Comparison of ENCODE assay signal across 8 mouse cellular contexts in the genomic region with DNA sequence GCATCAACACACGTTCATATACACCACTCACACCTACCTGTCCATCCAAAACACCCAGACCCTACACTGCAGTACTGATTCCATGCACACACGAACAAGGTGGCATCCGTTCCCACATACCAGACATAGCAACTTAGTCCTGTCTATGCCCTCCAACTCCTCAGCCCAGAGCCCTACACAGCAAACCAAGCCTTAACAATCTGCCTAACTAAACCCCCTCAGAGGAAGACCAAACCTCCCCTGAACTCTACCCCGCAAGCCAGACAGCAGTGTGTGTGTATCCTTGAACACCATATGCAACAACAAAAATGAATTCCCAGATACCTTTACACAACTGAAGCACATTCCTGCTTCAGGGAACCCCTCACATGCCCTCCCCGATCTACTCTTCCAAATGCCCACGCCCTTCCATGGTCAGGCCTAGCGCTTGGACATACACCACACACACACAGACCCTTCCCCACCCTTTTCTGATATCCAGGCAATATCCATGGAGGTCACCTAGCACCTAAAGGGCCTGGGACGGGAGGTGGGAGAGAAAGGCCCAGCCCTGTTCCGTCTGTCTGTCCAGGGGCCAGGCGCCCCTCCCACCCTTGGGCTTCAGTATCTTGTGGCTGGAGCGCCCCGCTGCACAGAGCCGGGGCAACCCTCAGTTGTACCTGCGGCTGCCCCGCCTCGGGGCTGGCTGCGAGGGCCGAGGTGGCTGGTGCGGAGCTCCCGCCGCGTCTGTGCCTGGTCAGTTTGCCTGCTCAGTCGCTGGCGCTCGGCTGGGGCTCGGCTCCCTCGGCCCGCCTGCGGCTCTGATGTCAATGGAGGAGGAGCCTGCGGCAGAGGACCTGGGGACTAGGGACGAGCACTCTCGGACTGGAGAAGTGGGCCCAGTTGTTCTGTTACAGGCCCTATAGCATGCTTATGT. TPM values are rescaled to one million over a fixed set of nuclear protein-coding genes. Genes with fewer than 3 reads are reported as not detected.
A peak's percentile ranks its signal among the peaks of the same experiment; 100 is the strongest.
DNase-seq lines count a peak whose midpoint lies in the region; ATAC-seq and TF ChIP-seq lines count a peak whose summit lies in the region.

Gene Camk1 (minus strand): TSS at position 808 of the 916 bp plus-strand sequence.

- 13% methylated on average over 32 of the region's 32 CpGs for whole genome bisulfite sequencing in heart, embryonic 11.5 days (ENCODE audit: insufficient replicate concordance)
- WGBS in kidney, embryonic 14.5 days: 15% methylated on average over 32 of the region's 32 CpGs
- 13% methylated on average over 32 of the region's 32 CpGs for WGBS in liver, adult 2 months
- WGBS in midbrain, postnatal 0 days: 15% methylated on average over 32 of the region's 32 CpGs

- H3K9ac ChIP-seq in heart, embryonic 11.5 days (ENCODE audit: low read depth, low read length): peak within 1 kb of the TSS; percentile 89
- peak within 1 kb of the TSS; percentile 72 for H3K9ac ChIP-seq in kidney, embryonic 14.5 days (ENCODE audit: low read depth, low read length)
- H3K9ac ChIP-seq in liver, adult 2 months (ENCODE audit: low read depth, low read length): peak within 1 kb of the TSS; percentile 77
- H3K9ac ChIP-seq in midbrain, postnatal 0 days (replicated peaks; ENCODE audit: low read length, poor library complexity, severe bottlenecking): peak within 1 kb of the TSS; percentile 95

- TF ChIP-seq CTCF in embryonic fibroblast, embryonic 13.5 days (IDR thresholded peaks at IDR 0.05; ENCODE audit: borderline replicate concordance, insufficient read depth, low read length): no peak
- no peak for TF ChIP-seq CTCF in liver, adult 2 months (IDR thresholded peaks at IDR 0.05; ENCODE audit: low read depth, low read length)
- TF ChIP-seq CTCF in midbrain, postnatal 0 days (IDR thresholded peaks at IDR 0.05): no peak

- DNase-seq in B cell, adult 2 months: peak; percentile 23 to 33
- DNase-seq in brain, adult 2 months (ENCODE audit: low read depth, low spot score): peak; percentile 90
- DNase-seq in liver, adult 2 months (ENCODE audit: extremely low read depth, low read depth, low spot score): peak; percentile 56
- DNase-seq in midbrain, postnatal 0 days (ENCODE audit: low spot score): peak; percentile 58
- DNase-seq in splenic B cell, adult 2 months (ENCODE audit: low read depth, low spot score): peak; percentile 21

- no peaks in the 10 kb centered on the region for H3K36me3 ChIP-seq in heart, embryonic 11.5 days (ENCODE audit: control insufficient read depth, insufficient read depth, low read length)
- H3K36me3 ChIP-seq in kidney, embryonic 14.5 days (ENCODE audit: control insufficient read depth, insufficient read depth, low read length): peaks cover 21% of the 10 kb centered on the region
- no peaks in the 10 kb centered on the region for H3K36me3 ChIP-seq in liver, adult 2 months (ENCODE audit: control insufficient read depth, insufficient read depth, low read length)
- H3K36me3 ChIP-seq in midbrain, postnatal 0 days (ENCODE audit: insufficient read depth, low read length): peaks cover 18% of the 10 kb centered on the region
- no peaks in the 10 kb centered on the region for H3K36me3 ChIP-seq in splenic B cell, adult 2 months (ENCODE audit: control insufficient read depth, insufficient read depth, low read length, poor library complexity, severe bottlenecking)

- ATAC-seq in heart, embryonic 11.5 days (replicated peaks; ENCODE audit: insufficient number of reproducible peaks, low FRiP score, low TSS enrichment): peak; percentile 53
- peak; percentile 90 for ATAC-seq in kidney, embryonic 14.5 days (ENCODE audit: low FRiP score, low TSS enrichment)
- peak; percentile 75 for ATAC-seq in midbrain, postnatal 0 days (ENCODE audit: low FRiP score)

- H3K9me3 ChIP-seq in heart, embryonic 11.5 days (replicated peaks; ENCODE audit: control insufficient read depth, low read length): no peaks in the 10 kb centered on the region
- no peaks in the 10 kb centered on the region for H3K9me3 ChIP-seq in kidney, embryonic 14.5 days (ENCODE audit: control insufficient read depth, low read length)
- H3K9me3 ChIP-seq in midbrain, postnatal 0 days (ENCODE audit: low read length): no peaks in the 10 kb centered on the region

- H3K27ac ChIP-seq in embryonic fibroblast, embryonic 13.5 days (ENCODE audit: insufficient read depth, low read length): no peak within 1 kb of the TSS
- H3K27ac ChIP-seq in heart, embryonic 11.5 days (ENCODE audit: low read depth, low read length): peak within 1 kb of the TSS; percentile 68
- H3K27ac ChIP-seq in kidney, embryonic 14.5 days (ENCODE audit: low read depth, low read length): peak within 1 kb of the TSS; percentile 48
- peak within 1 kb of the TSS; percentile 68 for H3K27ac ChIP-seq in liver, adult 2 months (replicated peaks; ENCODE audit: insufficient read depth, low read depth, low read length)
- peak within 1 kb of the TSS; percentile 65 for H3K27ac ChIP-seq in midbrain, postnatal 0 days (ENCODE audit: low read depth, low read length)

- peak; percentile 92 for TF ChIP-seq POLR2A in embryonic fibroblast, embryonic 13.5 days (IDR thresholded peaks at IDR 0.05; ENCODE audit: low read depth, low read length)
- TF ChIP-seq POLR2A in liver, adult 2 months (IDR thresholded peaks at IDR 0.05; ENCODE audit: extremely low read depth, insufficient read depth, low read length): peak; percentile 74

- H3K4me2 ChIP-seq in heart, embryonic 11.5 days: peak within 1 kb of the TSS; percentile 92
- H3K4me2 ChIP-seq in kidney, embryonic 14.5 days (replicated peaks; ENCODE audit: low read depth, low read length): peak within 1 kb of the TSS; percentile 70
- peak within 1 kb of the TSS; percentile 71 for H3K4me2 ChIP-seq in midbrain, postnatal 0 days (ENCODE audit: low read depth, low read length, poor library complexity, severe bottlenecking)

- H3K4me3 ChIP-seq in embryonic fibroblast, embryonic 13.5 days (ENCODE audit: insufficient read depth, low read length): peak within 1 kb of the TSS; percentile 58
- H3K4me3 ChIP-seq in heart, embryonic 11.5 days (ENCODE audit: low read depth, low read length): peak within 1 kb of the TSS; percentile 71
- peak within 1 kb of the TSS; percentile 52 for H3K4me3 ChIP-seq in kidney, embryonic 14.5 days (ENCODE audit: low read length)
- H3K4me3 ChIP-seq in liver, adult 2 months (ENCODE audit: insufficient read depth, low read depth, low read length): peak within 1 kb of the TSS; percentile 86
- H3K4me3 ChIP-seq in midbrain, postnatal 0 days (ENCODE audit: low read depth, low read length): peak within 1 kb of the TSS; percentile 68

- H3K79me2 ChIP-seq in liver, adult 2 months (ENCODE audit: control insufficient read depth, insufficient read depth, low read length): no peaks in the 10 kb centered on the region

- peaks cover 10% of the 10 kb centered on the region for H3K4me1 ChIP-seq in embryonic fibroblast, embryonic 13.5 days (ENCODE audit: control insufficient read depth, insufficient read depth, low read length)
- H3K4me1 ChIP-seq in heart, embryonic 11.5 days (ENCODE audit: control insufficient read depth, insufficient read depth, low read length): peaks cover 25% of the 10 kb centered on the region
- peaks cover 23% of the 10 kb centered on the region for H3K4me1 ChIP-seq in kidney, embryonic 14.5 days (ENCODE audit: control insufficient read depth, insufficient read depth, low read length)
- peaks cover 5% of the 10 kb centered on the region for H3K4me1 ChIP-seq in liver, adult 2 months (ENCODE audit: control insufficient read depth, insufficient read depth, low read length)
- peaks cover 15% of the 10 kb centered on the region; the same call in 1 of the 2 replicates for H3K4me1 ChIP-seq in midbrain, postnatal 0 days (ENCODE audit: insufficient read depth, low read length)

- no peaks in the 10 kb centered on the region for H3K27me3 ChIP-seq in heart, embryonic 11.5 days (ENCODE audit: control insufficient read depth, insufficient read depth, low read length)
- H3K27me3 ChIP-seq in kidney, embryonic 14.5 days (ENCODE audit: control insufficient read depth, insufficient read depth, low read length): no peaks in the 10 kb centered on the region
- H3K27me3 ChIP-seq in liver, adult 2 months (ENCODE audit: control insufficient read depth, insufficient read depth, low read length): no peaks in the 10 kb centered on the region
- H3K27me3 ChIP-seq in midbrain, postnatal 0 days (ENCODE audit: insufficient read depth, low read length): no peaks in the 10 kb centered on the region
- H3K27me3 ChIP-seq in splenic B cell, adult 2 months (ENCODE audit: control insufficient read depth, insufficient read depth, low read length, poor library complexity, severe bottlenecking): no peaks in the 10 kb centered on the region

RNA-seq across cellular contexts. Expression of gene Camk1, which starts in this region (rescaled TPM):
- polyA plus RNA-seq in embryonic fibroblast, embryonic 13.5 days (2011; ENCODE audit: insufficient read length, low read depth, missing spikeins): 56.3 and 66.6 TPM in 2 replicates
- 106 and 109 TPM in 2 replicates for polyA plus RNA-seq in heart, embryonic 11.5 days (2014; fragmentation: Nextera tagmentation; extraction: Ambion mirVana)
- 112 and 114 TPM in 2 replicates for polyA plus RNA-seq in kidney, embryonic 14.5 days (2014; fragmentation: Nextera tagmentation; extraction: Ambion mirVana)
- total RNA-seq in liver, adult 2 months (2014; rRNA removed): 16.1 and 18.8 TPM in 2 replicates
- polyA plus RNA-seq in liver, adult 2 months (2012; rRNA removed): 12.1 and 15.6 TPM in 2 replicates
- 102 and 119 TPM in 2 replicates for total RNA-seq in midbrain, postnatal 0 days (2014; rRNA removed)
- 132 and 142 TPM in 2 replicates for polyA plus RNA-seq in midbrain, postnatal 0 days (2015; fragmentation: Nextera tagmentation; extraction: Ambion mirVana)

Comparison
In these comparisons a context has a peak if more than half of its experiments do, and no peak if none do; other contexts are left out.
1. DNase-seq: peak in every context shown above with its lines; median percentile 90 in brain, adult 2 months; 58 in midbrain, postnatal 0 days; 56 in liver, adult 2 months; 28 in B cell, adult 2 months; 21 in splenic B cell, adult 2 months.